Mouse (Mus musculus): ENCODE measurements around the gene Serpini2. TPM values are rescaled to one million over a fixed set of nuclear protein-coding genes. Genes with fewer than 3 reads are reported as not detected.
"Not testable (repeated sequence)": the region's sequence is repeated elsewhere in the genome, so short reads cannot be mapped to it uniquely, and the experiment has no call there.

Serpini2 gene
- not detected in 2 replicates for polyA plus RNA-seq (2014; fragmentation: Nextera tagmentation; extraction: Ambion mirVana)

DNA sequence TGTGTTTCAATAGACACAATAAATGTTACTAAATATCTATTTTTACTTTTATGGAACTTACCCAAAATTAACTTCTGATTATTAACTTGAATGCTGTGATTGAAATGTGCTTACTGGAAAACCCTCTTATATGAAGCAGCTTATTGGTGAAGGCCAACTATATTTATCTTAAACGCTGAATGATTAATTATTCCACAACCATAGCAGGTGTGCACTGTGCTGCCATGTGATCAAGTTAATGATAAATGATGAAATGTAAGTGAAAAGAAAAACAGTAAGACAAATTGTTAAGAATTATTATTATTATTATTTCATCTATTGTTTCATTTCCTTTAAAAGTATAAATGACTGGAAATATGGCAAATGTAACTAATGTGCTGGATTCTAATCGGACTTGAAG is at the start of gene Serpini2:
Gene Serpini2, minus strand, starts transcription at position 101 of the 400 bp plus-strand sequence.
- no peak within 1 kb of the TSS for H3K9ac ChIP-seq (ENCODE audit: low read length)
- no peaks in the 10 kb centered on the region for H3K36me3 ChIP-seq (ENCODE audit: control insufficient read depth, insufficient read depth, low read length)
- no peak within 1 kb of the TSS for H3K4me2 ChIP-seq (ENCODE audit: low read depth, severe bottlenecking)
- H3K27me3 ChIP-seq (ENCODE audit: control insufficient read depth, insufficient read depth, low read length) = no peaks in the 10 kb centered on the region
- no peak within 1 kb of the TSS for H3K27ac ChIP-seq (replicated peaks; ENCODE audit: low read depth, low read length)
- H3K4me3 ChIP-seq (ENCODE audit: low read depth, low read length) = no peak within 1 kb of the TSS
- WGBS = 78% methylated on average over 2 of the region's 2 CpGs
- H3K4me1 ChIP-seq (ENCODE audit: control insufficient read depth, insufficient read depth, low read length) = no peaks in the 10 kb centered on the region
- DNase-seq (ENCODE audit: low spot score) (no peak), ATAC-seq (ENCODE audit: insufficient number of reproducible peaks, low FRiP score, low TSS enrichment, low read depth) (no peak)
- no peaks in the 10 kb centered on the region for H3K9me3 ChIP-seq (ENCODE audit: control insufficient read depth, low read length)

DNA sequence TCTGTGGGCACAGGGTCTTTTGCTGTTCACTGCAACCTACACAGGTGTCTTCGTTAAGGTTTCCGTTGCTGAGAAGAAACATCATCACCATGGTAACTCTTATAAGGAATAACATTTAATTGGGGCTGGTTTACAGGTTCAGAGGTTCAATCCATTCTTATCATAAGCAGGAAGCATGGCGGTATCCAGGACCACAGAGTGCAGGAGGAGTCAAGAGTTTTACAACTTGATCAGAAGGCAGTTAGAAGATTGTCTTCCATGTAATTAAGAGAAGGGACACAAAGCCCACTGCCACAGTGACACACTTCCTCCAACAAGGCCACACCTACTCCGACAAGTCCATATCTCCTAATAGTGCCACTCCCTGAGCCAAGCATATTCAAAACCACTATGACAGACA is 39.0 kb upstream of the Serpini2 start:
- Histone ChIP-seq H3K27ac (replicated peaks; ENCODE audit: low read depth, low read length) (no peak overlapping the region), H3K4me3 (ENCODE audit: low read depth, low read length) (no peak overlapping the region), H3K27me3 (ENCODE audit: control insufficient read depth, insufficient read depth, low read length) (no peaks in the 10 kb centered on the region), H3K36me3 (ENCODE audit: control insufficient read depth, insufficient read depth, low read length) (no peaks in the 10 kb centered on the region), H3K9ac (ENCODE audit: low read length) (no peak overlapping the region), H3K9me3 (ENCODE audit: control insufficient read depth, low read length) (no peaks in the 10 kb centered on the region), H3K4me1 (ENCODE audit: control insufficient read depth, insufficient read depth, low read length) (no peaks in the 10 kb centered on the region), H3K4me2 (ENCODE audit: low read depth, severe bottlenecking) (no peak overlapping the region)
- 88% methylated on average over 4 of the region's 4 CpGs for WGBS
- DNase-seq (ENCODE audit: low spot score) (no peak), ATAC-seq (ENCODE audit: insufficient number of reproducible peaks, low FRiP score, low TSS enrichment, low read depth) (no peak)

DNA sequence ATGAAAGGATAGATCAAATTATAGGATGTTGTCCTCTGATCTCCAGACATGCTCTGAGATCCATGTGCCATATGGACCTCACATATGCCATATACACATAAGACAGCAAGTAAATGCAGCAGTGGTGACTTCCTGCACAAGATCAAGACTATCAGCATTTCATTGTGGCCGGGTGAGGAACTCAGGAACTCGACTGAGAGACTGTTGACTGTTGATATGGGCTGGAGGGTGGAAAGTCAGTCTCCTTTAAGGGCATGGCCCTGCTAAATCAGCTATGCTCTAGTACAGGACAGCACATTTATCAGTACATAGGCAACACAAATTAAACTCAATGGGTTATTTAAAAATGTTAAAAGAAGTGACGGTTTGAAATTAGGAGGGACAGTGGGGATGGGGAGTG is 38.4 kb upstream of the Serpini2 start:
- H3K27me3 ChIP-seq (ENCODE audit: control insufficient read depth, insufficient read depth, low read length) = no peaks in the 10 kb centered on the region
- no peak overlapping the region for H3K27ac ChIP-seq (replicated peaks; ENCODE audit: low read depth, low read length)
- no peaks in the 10 kb centered on the region for H3K36me3 ChIP-seq (ENCODE audit: control insufficient read depth, insufficient read depth, low read length)
- 81% methylated on average over 3 of the region's 3 CpGs for WGBS
- no peaks in the 10 kb centered on the region for H3K4me1 ChIP-seq (ENCODE audit: control insufficient read depth, insufficient read depth, low read length)
- no peak overlapping the region for H3K4me3 ChIP-seq (ENCODE audit: low read depth, low read length)
- no peak overlapping the region for H3K4me2 ChIP-seq (ENCODE audit: low read depth, severe bottlenecking)
- DNase-seq (ENCODE audit: low spot score) (no peak), ATAC-seq (ENCODE audit: insufficient number of reproducible peaks, low FRiP score, low TSS enrichment, low read depth) (no peak)
- H3K9me3 ChIP-seq (ENCODE audit: control insufficient read depth, low read length) = no peaks in the 10 kb centered on the region
- H3K9ac ChIP-seq (ENCODE audit: low read length) = no peak overlapping the region

DNA sequence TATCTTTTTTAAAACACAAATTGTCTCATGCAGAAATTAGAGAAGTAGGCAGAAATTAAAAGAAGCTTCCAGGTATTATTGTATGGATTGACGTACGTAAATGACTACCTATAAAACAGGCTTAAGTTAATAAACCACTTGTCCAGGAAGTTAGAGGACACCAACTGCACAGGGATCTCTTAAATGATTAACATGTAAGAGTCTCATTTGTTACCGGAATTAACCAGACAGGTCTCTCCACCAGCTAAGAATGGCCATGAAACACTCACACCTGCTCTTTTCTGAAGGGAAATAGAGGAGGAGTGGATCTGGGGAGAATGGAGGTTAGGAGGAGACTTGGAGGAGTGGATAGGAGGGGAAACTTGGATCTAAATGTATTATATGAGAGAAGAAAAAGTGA is 35.7 kb upstream of the Serpini2 start:
- Histone ChIP-seq H3K27me3 (ENCODE audit: control insufficient read depth, insufficient read depth, low read length) (no peaks in the 10 kb centered on the region), H3K4me1 (ENCODE audit: control insufficient read depth, insufficient read depth, low read length) (no peaks in the 10 kb centered on the region), H3K4me3 (ENCODE audit: low read depth, low read length) (no peak overlapping the region), H3K9ac (ENCODE audit: low read length) (no peak overlapping the region), H3K4me2 (ENCODE audit: low read depth, severe bottlenecking) (no peak overlapping the region), H3K9me3 (ENCODE audit: control insufficient read depth, low read length) (no peaks in the 10 kb centered on the region), H3K27ac (replicated peaks; ENCODE audit: low read depth, low read length) (no peak overlapping the region), H3K36me3 (ENCODE audit: control insufficient read depth, insufficient read depth, low read length) (no peaks in the 10 kb centered on the region)
- no peak for ATAC-seq (ENCODE audit: insufficient number of reproducible peaks, low FRiP score, low TSS enrichment, low read depth)
- whole genome bisulfite sequencing = 91% methylated on average over 3 of the region's 3 CpGs
- no peak for DNase-seq (ENCODE audit: low spot score)

DNA sequence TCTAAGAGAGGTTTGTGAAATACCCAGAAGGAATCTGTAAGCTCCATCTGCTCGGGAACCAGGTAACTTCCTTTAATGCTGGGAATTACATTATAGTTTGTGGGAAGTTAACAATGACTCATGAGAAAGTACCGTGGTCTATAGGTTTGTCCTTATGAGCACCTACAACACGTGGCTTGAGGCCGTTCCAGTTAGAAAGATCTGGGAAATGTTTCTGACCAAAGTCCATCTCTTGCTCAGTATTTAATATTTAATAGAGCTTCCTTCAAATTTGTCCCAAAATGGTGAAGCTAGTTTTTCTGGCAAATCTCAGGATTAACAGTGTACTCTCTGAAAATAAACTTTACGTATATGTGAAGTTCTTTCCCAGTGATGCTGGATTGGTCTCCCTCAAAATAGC is 34.7 kb upstream of the Serpini2 start:
- WGBS = 91% methylated on average over 5 of the region's 5 CpGs

DNA sequence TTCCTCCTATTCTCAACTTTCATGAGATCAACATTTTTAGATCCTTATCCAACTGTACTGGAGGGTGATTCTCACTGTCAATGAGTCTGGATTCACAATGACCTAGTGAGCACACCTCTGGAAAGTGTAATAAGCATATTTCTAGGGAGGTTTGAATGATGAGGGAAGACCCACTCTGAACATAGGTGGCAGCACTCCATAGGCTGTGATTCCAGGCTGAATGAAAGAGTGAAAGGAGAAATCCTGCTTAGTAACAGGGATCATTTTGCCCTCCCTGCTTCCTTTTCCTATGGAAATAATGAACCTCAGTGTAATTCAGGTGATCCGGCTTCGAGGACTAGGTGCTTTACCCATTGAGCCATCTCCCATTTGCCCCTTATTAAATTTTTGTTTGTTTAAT is 31.2 kb upstream of the Serpini2 start:
- no peak for ATAC-seq (ENCODE audit: insufficient number of reproducible peaks, low FRiP score, low TSS enrichment, low read depth)
- Histone ChIP-seq H3K4me2 (ENCODE audit: low read depth, severe bottlenecking) (no peak overlapping the region), H3K9me3 (ENCODE audit: control insufficient read depth, low read length) (no peaks in the 10 kb centered on the region), H3K4me1 (ENCODE audit: control insufficient read depth, insufficient read depth, low read length) (no peaks in the 10 kb centered on the region), H3K27me3 (ENCODE audit: control insufficient read depth, insufficient read depth, low read length) (no peaks in the 10 kb centered on the region), H3K9ac (ENCODE audit: low read length) (no peak overlapping the region), H3K4me3 (ENCODE audit: low read depth, low read length) (no peak overlapping the region), H3K27ac (replicated peaks; ENCODE audit: low read depth, low read length) (no peak overlapping the region), H3K36me3 (ENCODE audit: control insufficient read depth, insufficient read depth, low read length) (no peaks in the 10 kb centered on the region)
- no peak for DNase-seq (ENCODE audit: low spot score)
- 96% methylated on average over 2 of the region's 2 CpGs for WGBS

More for the DNA sequence above, 34.7 kb upstream of the Serpini2 start:
- Histone ChIP-seq H3K36me3 (ENCODE audit: control insufficient read depth, insufficient read depth, low read length) (no peaks in the 10 kb centered on the region), H3K4me2 (ENCODE audit: low read depth, severe bottlenecking) (no peak overlapping the region), H3K4me1 (ENCODE audit: control insufficient read depth, insufficient read depth, low read length) (no peaks in the 10 kb centered on the region), H3K9ac (ENCODE audit: low read length) (no peak overlapping the region), H3K27ac (replicated peaks; ENCODE audit: low read depth, low read length) (no peak overlapping the region), H3K27me3 (ENCODE audit: control insufficient read depth, insufficient read depth, low read length) (no peaks in the 10 kb centered on the region), H3K9me3 (ENCODE audit: control insufficient read depth, low read length) (no peaks in the 10 kb centered on the region), H3K4me3 (ENCODE audit: low read depth, low read length) (no peak overlapping the region)
- no peak for DNase-seq (ENCODE audit: low spot score)
- no peak for ATAC-seq (ENCODE audit: insufficient number of reproducible peaks, low FRiP score, low TSS enrichment, low read depth)

DNA sequence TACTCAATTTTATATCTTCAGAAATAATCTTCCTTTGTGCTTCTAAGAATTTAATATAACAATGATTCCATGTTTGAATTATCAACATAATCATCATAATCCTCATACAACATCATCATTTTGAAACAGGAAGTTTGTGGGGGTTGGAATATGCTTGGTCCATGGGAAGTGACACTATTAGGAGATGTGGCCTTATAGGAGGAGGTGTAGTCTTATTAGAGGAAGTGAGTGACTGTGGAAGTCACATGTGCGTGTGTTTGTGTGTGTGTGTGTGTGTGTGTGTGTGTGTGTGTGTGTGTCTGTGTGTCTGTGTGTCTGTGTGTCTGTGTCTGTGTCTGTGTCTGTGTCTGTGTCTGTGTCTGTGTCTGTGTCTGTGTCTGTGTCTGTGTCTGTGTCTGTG is 29.6 kb upstream of the Serpini2 start:
- H3K4me1 ChIP-seq (ENCODE audit: control insufficient read depth, insufficient read depth, low read length); H3K9me3 ChIP-seq (ENCODE audit: control insufficient read depth, low read length); H3K27me3 ChIP-seq (ENCODE audit: control insufficient read depth, insufficient read depth, low read length); H3K36me3 ChIP-seq (ENCODE audit: control insufficient read depth, insufficient read depth, low read length); H3K4me3 ChIP-seq (ENCODE audit: low read depth, low read length); H3K9ac ChIP-seq (ENCODE audit: low read length); DNase-seq (ENCODE audit: low spot score); H3K27ac ChIP-seq (replicated peaks; ENCODE audit: low read depth, low read length); ATAC-seq (ENCODE audit: insufficient number of reproducible peaks, low FRiP score, low TSS enrichment, low read depth); H3K4me2 ChIP-seq (ENCODE audit: low read depth, severe bottlenecking): not testable (repeated sequence)
- 85% methylated on average over 1 of the region's 1 CpGs for WGBS

DNA sequence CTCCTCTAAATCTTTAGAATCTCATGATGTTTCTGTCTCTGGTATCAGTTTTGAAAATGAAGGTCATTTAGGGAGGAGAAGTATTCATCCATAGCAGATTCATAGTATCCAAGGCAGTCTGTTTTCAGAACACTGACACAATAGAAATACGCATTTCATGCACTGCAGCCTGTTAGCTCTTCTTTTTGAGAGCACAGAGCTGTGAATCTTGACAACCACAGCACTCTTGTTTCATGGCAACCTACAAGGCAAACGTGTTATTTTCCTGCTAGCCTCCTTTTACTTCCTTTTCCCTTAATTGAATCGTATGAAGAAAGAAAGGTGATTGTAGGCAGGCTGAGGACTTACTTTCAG is 27.9 kb upstream of the Serpini2 start:
- no peak overlapping the region for H3K9ac ChIP-seq (ENCODE audit: low read length)
- H3K36me3 ChIP-seq (ENCODE audit: control insufficient read depth, insufficient read depth, low read length) = no peaks in the 10 kb centered on the region
- no peak overlapping the region for H3K4me3 ChIP-seq (ENCODE audit: low read depth, low read length)
- H3K4me1 ChIP-seq (ENCODE audit: control insufficient read depth, insufficient read depth, low read length) = no peaks in the 10 kb centered on the region
- no peaks in the 10 kb centered on the region for H3K27me3 ChIP-seq (ENCODE audit: control insufficient read depth, insufficient read depth, low read length)
- no peak overlapping the region for H3K27ac ChIP-seq (replicated peaks; ENCODE audit: low read depth, low read length)
- no peak for DNase-seq (ENCODE audit: low spot score)
- WGBS = 63% methylated on average over 3 of the region's 3 CpGs
- no peaks in the 10 kb centered on the region for H3K9me3 ChIP-seq (ENCODE audit: control insufficient read depth, low read length)
- ATAC-seq (ENCODE audit: insufficient number of reproducible peaks, low FRiP score, low TSS enrichment, low read depth) = no peak
- H3K4me2 ChIP-seq (ENCODE audit: low read depth, severe bottlenecking) = no peak overlapping the region

DNA sequence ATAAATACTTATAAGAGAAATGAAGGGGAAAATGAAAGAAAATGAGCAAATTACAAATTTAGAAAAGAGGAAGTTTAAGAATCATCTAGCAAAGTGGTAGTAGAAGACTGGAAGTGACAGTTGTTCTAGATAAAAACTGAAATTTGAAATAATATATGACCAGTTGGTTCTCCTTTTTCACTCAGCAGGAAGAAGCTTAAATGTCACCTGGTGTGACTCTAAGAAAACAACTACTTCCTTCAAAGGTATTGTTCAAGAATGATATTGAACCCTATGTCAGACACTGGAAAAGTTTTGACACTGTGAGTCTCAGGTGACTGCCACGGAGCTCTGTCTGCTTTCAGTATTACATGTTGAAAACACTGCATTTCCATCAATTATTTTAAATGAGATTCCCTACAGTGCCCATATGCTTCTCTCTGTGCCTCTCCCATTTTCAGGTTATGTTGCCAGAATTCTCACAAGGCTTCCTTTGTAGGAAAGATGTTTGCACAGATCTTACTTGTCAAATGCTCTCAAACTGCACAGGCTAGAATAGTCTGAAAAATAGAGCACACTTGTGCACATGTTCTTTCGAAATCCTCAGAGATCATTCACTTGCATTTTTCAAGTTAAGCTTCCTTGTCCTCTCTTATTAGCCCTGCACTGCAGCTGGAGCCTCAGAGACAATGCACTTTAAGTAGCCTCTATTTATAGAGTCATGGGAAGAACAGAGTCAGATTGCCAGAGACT is 27.3 kb upstream of the Serpini2 start:
- H3K36me3 ChIP-seq (ENCODE audit: control insufficient read depth, insufficient read depth, low read length) = no peaks in the 10 kb centered on the region
- H3K27ac ChIP-seq (replicated peaks; ENCODE audit: low read depth, low read length) = no peak overlapping the region
- 82% methylated on average over 2 of the region's 2 CpGs for WGBS
- H3K9me3 ChIP-seq (ENCODE audit: control insufficient read depth, low read length) = no peaks in the 10 kb centered on the region
- H3K4me2 ChIP-seq (ENCODE audit: low read depth, severe bottlenecking) = no peak overlapping the region
- no peak for ATAC-seq (ENCODE audit: insufficient number of reproducible peaks, low FRiP score, low TSS enrichment, low read depth)
- H3K4me3 ChIP-seq (ENCODE audit: low read depth, low read length) = no peak overlapping the region
- H3K4me1 ChIP-seq (ENCODE audit: control insufficient read depth, insufficient read depth, low read length) = no peaks in the 10 kb centered on the region
- no peak for DNase-seq (ENCODE audit: low spot score)
- no peak overlapping the region for H3K9ac ChIP-seq (ENCODE audit: low read length)
- no peaks in the 10 kb centered on the region for H3K27me3 ChIP-seq (ENCODE audit: control insufficient read depth, insufficient read depth, low read length)
